Mouse (Mus musculus): ENCODE measurements around the gene Zc3h12a. TPM values are rescaled to one million over a fixed set of nuclear protein-coding genes. Genes with fewer than 3 reads are reported as not detected.
A peak's percentile ranks its signal among the peaks of the same experiment; 100 is the strongest.

Zc3h12a gene
- total and polyA plus RNA-seq, 3 experiments: 2.1 to 13.4 (median 7.7) TPM

DNA sequence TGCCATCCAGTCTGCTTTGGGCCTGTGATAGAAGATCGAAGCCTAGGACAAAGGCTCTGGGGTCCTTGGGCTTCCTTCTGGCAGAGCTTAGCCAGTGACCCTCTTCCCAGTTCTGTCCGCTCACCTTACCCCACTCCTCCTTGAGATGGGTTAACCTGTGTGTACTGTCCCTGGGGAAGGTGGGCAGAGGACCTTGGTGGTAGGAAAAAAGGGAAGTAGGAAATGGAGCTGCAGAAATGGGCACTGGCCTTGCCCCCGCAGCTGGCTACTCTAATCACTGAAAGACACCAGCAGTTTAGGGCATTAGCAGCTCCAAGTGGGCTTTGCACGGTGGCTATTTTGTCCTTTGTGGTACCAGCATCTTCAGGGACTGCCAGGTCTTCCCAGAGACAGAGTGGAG is 12.6 kb downstream of the Zc3h12a start:
- TF ChIP-seq EP300 (IDR thresholded peaks at IDR 0.05; ENCODE audit: low read length) (no peak), NRF1 (IDR thresholded peaks at IDR 0.05; ENCODE audit: low read depth, low read length) (peak; percentile 2; the same call in 1 of the 2 replicates)
- Histone ChIP-seq H3K36me3 (replicated peaks in 1 of 2; ENCODE audit: control insufficient read depth in 1 of 2, insufficient read depth in 1 of 2, low read length in 1 of 2) (peaks cover 20 to 50% of the 10 kb centered on the region in 2 experiments), H3K9me3 (replicated peaks; ENCODE audit: low read length) (no peaks in the 10 kb centered on the region), H3K27me3 (replicated peaks) (no peaks in the 10 kb centered on the region), H3K4me1 (ENCODE audit: control insufficient read depth in 1 of 2, insufficient read depth in 2 of 2) (peaks cover 35 to 61% of the 10 kb centered on the region in 2 experiments), H3K9ac (ENCODE audit: insufficient read depth, low read depth) (peak overlapping the region; percentile 30; the same call in 1 of the 2 replicates), H3K4me3 (replicated peaks in 1 of 3; ENCODE audit: low read depth in 2 of 3, low read length in 2 of 3, poor library complexity in 1 of 3) (peak overlapping the region in 1 of 3 experiments; percentile 21), H3K79me2 (replicated peaks; ENCODE audit: control insufficient read depth, extremely low read depth, insufficient read depth, poor library complexity, severe bottlenecking) (no peaks in the 10 kb centered on the region), H3K27ac (ENCODE audit: insufficient read depth, low read depth) (peak overlapping the region; percentile 68), H3K4me2 (ENCODE audit: insufficient read depth, low read depth, poor library complexity, severe bottlenecking) (no peak overlapping the region; the same call in 1 of the 2 replicates)
- dilution Hi-C loops (cut with MboI; ENCODE audit: extremely low pct_ligation_motif_present, extremely low pct_unique_long_range_greater_than_20kb, low sequenced_read_pairs) (no loop called here), in situ Hi-C loops (cut with MboI; ENCODE audit: low pct_ligation_motif_present, low pct_unique_long_range_greater_than_20kb, low sequenced_read_pairs) (no loop called here)
- DNase-seq (ENCODE audit: extremely low read depth): no peak

DNA sequence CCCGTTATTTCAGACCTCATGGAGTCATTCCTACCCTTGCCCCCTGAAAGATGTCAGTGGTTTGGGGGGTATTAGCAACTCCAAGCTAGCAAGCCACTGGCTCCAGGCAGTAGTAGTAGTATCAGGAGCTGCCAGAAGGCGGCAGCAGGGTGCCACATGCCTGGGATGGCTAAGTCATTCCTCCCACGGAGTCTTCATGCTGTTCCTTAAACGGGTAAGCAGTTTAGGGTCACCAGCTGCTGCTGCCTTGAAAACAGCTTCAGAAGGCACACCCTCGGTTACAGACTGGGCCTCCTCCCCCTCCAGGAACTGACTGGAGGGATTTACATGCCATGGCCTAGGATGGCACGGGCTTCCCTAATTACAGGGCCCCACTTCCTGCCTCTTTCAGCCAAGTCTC is 13.0 kb downstream of the Zc3h12a start:
- Histone ChIP-seq H3K79me2 (replicated peaks; ENCODE audit: control insufficient read depth, extremely low read depth, insufficient read depth, poor library complexity, severe bottlenecking) (no peaks in the 10 kb centered on the region), H3K27ac (ENCODE audit: insufficient read depth, low read depth) (peak overlapping the region; percentile 68), H3K9ac (ENCODE audit: insufficient read depth, low read depth) (peak overlapping the region; percentile 30; the same call in 1 of the 2 replicates), H3K4me1 (ENCODE audit: control insufficient read depth in 1 of 2, insufficient read depth in 2 of 2) (peaks cover 35 to 56% of the 10 kb centered on the region in 2 experiments), H3K27me3 (replicated peaks) (no peaks in the 10 kb centered on the region), H3K4me2 (ENCODE audit: insufficient read depth, low read depth, poor library complexity, severe bottlenecking) (no peak overlapping the region; the same call in 1 of the 2 replicates), H3K9me3 (replicated peaks; ENCODE audit: low read length) (no peaks in the 10 kb centered on the region), H3K36me3 (replicated peaks in 1 of 2; ENCODE audit: control insufficient read depth in 1 of 2, insufficient read depth in 1 of 2, low read length in 1 of 2) (peaks cover 16 to 49% of the 10 kb centered on the region in 2 experiments), H3K4me3 (replicated peaks in 1 of 3; ENCODE audit: low read depth in 2 of 3, low read length in 2 of 3, poor library complexity in 1 of 3) (peak overlapping the region in 1 of 3 experiments; percentile 21)
- in situ Hi-C loops (cut with MboI; ENCODE audit: low pct_ligation_motif_present, low pct_unique_long_range_greater_than_20kb, low sequenced_read_pairs): no loop called here
- peak; percentile 43; the same call in 1 of the 2 replicates for TF ChIP-seq MXI1 (IDR thresholded peaks at IDR 0.05; ENCODE audit: low read depth, low read length)
- peak; percentile 67; the same call in 1 of the 2 replicates for TF ChIP-seq SIN3A (IDR thresholded peaks at IDR 0.05; ENCODE audit: low read length)
- 0 out of 2 replicates have a peak, but pooled peaks have one; percentile 22 for TF ChIP-seq CHD1 (IDR thresholded peaks at IDR 0.05; ENCODE audit: low read depth, low read length)
- peak; percentile 55; the same call in 1 of the 2 replicates for TF ChIP-seq TCF12 (IDR thresholded peaks at IDR 0.05; ENCODE audit: low read depth, low read length)
- TF ChIP-seq BHLHE40 (IDR thresholded peaks at IDR 0.05; ENCODE audit: low read depth, low read length): 0 out of 2 replicates have a peak, but pooled peaks have one; percentile 3
- peak; percentile 51 for TF ChIP-seq NELFE (IDR thresholded peaks at IDR 0.05; ENCODE audit: low read depth, low read length)
- no peak for TF ChIP-seq HCFC1 (IDR thresholded peaks at IDR 0.05; ENCODE audit: low read depth, low read length)
- peak; percentile 57 for TF ChIP-seq ELF1 (IDR thresholded peaks at IDR 0.05; ENCODE audit: low read depth, low read length)
- peak; percentile 70 to 87 for TF ChIP-seq CTCF (conservative IDR thresholded peaks at IDR 0.05 in 1 of 2, IDR thresholded peaks at IDR 0.05 in 1 of 2; ENCODE audit: low read depth in 2 of 2, low read length in 2 of 2)
- TF ChIP-seq JUN (IDR thresholded peaks at IDR 0.05; ENCODE audit: insufficient read depth, low read depth, low read length): 0 out of 2 replicates have a peak, but pooled peaks have one; percentile 10
- TF ChIP-seq EP300 (IDR thresholded peaks at IDR 0.05; ENCODE audit: low read length): no peak
- no peak for TF ChIP-seq ZMIZ1 (IDR thresholded peaks at IDR 0.05; ENCODE audit: low read depth, low read length)
- peak; percentile 49 for TF ChIP-seq JUND (conservative IDR thresholded peaks at IDR 0.05; ENCODE audit: low read depth, low read length)
- no peak for TF ChIP-seq PAX5 (IDR thresholded peaks at IDR 0.05; ENCODE audit: low read length)
- TF ChIP-seq NRF1 (IDR thresholded peaks at IDR 0.05; ENCODE audit: low read depth, low read length): 0 out of 2 replicates have a peak, but pooled peaks have one; percentile 10
- peak; percentile 10; the same call in 1 of the 2 replicates for TF ChIP-seq ZC3H11A (IDR thresholded peaks at IDR 0.05; ENCODE audit: low read depth, low read length)
- TF ChIP-seq ZKSCAN1 (IDR thresholded peaks at IDR 0.05; ENCODE audit: borderline replicate concordance, low read depth, low read length): no peak
- TF ChIP-seq RAD21 (IDR thresholded peaks at IDR 0.05; ENCODE audit: low read depth, low read length): peak; percentile 86
- TF ChIP-seq MEF2A (IDR thresholded peaks at IDR 0.05; ENCODE audit: borderline replicate concordance, low read depth, low read length): 0 out of 2 replicates have a peak, but pooled peaks have one; percentile 61
- no peak for TF ChIP-seq GABPA (IDR thresholded peaks at IDR 0.05; ENCODE audit: insufficient replicate concordance, low read depth, low read length)
- TF ChIP-seq SMC3 (IDR thresholded peaks at IDR 0.05; ENCODE audit: low read depth, low read length): peak; percentile 85
- peak; percentile 85 for TF ChIP-seq MYC (IDR thresholded peaks at IDR 0.05; ENCODE audit: low read depth, low read length)
- peak; percentile 74 for TF ChIP-seq MAX (IDR thresholded peaks at IDR 0.05; ENCODE audit: low read length)
- no peak for TF ChIP-seq USF2 (conservative IDR thresholded peaks at IDR 0.05; ENCODE audit: low read depth, low read length)
- no peak for TF ChIP-seq MAZ (IDR thresholded peaks at IDR 0.05; ENCODE audit: low read depth, low read length)
- TF ChIP-seq IRF4 (IDR thresholded peaks at IDR 0.05; ENCODE audit: low read depth, low read length): peak; percentile 44; the same call in 1 of the 2 replicates
- dilution Hi-C loops (cut with MboI; ENCODE audit: extremely low pct_ligation_motif_present, extremely low pct_unique_long_range_greater_than_20kb, low sequenced_read_pairs): no loop called here
- DNase-seq (ENCODE audit: extremely low read depth): peak; percentile 77
